Mouse (Mus musculus) v-Abl transformed pro-B cells (cell line): ENCODE data around the gene Mxd4.

ENCODE experiments used
- in situ Hi-C, 2 experiments: fragments of 400-800 bp; cut with MboI; formaldehyde crosslinking; loops; one replicate each; pipeline ENCODE4 v1.15.1; 2025; ENCODE audit not compliant: unreplicated experiment in 2 of 2

The Mxd4 gene

DNA sequence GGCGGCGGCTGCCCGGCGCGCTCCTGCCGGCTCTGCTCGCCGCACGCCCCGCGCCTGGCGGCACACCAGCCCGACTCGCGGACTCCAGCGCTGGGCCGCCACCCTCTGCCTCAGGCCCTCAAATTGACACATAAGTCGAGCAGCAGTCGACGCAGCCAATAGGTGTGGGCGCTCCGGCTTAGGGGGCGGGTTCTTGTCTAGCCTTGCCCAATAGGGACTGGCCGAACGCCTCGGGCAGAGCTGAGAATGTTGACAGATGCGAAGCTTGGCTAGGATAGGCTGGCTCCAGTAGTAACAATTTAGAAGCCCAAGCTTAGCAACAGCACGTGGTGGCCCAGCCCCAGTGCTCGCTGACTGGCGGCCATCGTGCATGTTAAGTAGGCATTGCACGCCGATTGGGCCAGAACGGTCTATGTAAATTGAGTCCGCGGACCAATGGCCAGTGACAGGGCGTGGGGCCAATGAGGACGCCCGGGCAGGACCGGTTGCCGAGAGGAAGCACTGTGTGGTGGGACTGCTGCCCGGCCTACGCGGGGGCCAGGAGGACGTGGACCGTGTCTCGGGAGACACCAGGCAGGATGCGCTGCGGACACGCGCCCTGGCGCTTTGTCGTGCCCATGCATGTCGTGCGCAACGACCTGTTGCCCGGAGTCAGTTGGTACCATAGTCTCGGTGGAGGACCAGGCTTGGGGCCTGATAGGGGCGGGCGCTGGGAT, at the start of gene Mxd4:
Gene Mxd4, minus strand, starts transcription at position 120 of the 716 bp plus-strand sequence.
- in situ Hi-C loops: loop anchor here in 1 of 2 experiments (25.0 kb wide), 1 partner anchor 1125 kb away; no protein-coding TSS in a partner anchor

DNA sequence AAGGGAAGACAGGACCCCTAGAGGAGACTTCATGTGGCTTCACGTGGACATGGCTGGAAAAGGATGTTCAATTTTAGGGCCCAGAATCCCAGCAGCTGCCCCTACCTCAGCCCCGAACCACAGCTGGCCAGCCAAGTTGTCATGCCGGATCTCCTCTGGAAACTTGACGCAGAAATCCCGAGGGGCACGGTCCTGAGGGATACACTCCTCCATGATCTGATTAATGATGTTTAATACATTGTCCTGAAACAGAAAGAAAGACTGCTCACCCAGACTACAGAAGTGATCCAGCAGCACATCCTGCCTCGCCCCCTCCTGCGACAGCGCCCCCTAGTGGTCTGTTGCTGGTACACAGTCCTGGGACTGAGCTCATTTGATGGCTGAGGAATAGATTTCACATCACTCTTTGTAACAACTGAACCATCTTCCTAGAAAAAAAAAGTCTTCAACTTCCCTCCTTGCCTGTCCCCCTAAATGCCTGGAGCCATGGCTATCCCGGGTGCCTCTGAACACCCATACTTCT, 48.4 kb upstream of the Mxd4 start:
- in situ Hi-C loops: no loop called here

DNA sequence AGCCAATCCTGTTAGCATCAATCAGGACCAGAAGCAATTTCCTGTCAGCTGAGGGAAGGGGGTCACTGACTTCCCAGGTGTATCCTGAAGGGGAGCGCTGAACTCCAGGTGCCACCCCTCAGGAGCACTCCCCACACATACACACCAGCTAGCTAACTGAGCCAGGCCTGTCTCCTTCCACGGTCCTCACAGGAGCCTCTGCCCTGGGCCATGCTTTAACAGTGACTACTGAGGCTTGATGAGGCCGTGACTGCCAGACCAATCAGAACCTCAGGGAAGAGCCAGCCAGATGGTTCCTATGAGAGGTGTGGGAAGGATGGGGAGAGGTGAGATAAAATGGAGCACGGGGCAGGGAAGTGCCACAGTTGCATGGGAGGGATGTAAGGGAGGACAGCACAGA, 47.5 kb upstream of the Mxd4 start:
- in situ Hi-C loops: no loop called here

DNA sequence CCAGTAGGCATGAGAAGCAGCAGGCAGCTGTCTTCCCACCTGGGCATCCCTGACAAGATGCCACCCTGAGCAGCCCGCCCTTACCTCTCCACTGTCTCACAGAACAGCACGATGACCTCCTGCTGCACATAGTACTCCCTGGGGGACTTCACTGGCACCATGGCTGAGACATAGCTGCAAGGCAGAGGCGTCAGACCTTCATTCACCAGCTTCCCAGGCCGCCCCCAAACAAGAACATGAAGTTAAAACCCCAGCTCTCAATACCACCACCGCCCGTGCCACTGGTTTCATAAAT, 45.6 kb upstream of the Mxd4 start:
- in situ Hi-C loops: no loop called here

DNA sequence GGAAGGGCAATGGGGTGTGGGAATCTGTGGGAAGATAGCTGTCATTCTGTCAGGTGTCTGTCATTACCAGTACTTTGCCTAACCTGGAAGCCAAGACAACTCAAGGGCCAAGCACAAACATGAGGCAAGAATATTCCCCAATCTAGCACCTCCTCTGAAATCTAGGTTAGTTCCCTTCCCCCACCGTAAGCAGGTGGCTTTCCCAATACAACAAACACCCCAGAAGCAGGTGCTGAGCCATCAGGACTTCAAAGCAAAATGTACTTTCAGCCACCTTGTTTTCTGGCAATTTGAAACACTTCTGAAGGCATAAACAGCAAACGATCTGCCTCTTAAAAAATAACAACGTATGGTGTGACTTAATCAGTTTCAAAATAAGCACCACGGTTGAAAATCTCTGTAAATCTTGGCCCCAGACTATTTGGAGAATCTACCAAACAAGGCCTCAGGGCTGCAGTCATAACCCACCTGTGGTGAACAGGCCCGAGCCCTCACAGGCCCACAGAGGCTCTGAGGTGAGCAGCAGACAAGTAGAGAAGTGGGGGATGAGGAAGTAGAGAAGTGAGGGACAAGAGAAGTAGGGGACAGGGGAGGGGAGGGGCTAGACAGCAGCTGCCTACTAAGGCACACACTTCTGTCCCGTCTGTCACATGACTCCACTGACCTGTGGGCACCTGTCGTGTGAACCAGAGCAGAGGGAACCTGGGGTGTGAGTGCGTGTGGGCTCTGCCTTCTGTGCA, 45.1 kb upstream of the Mxd4 start:
- in situ Hi-C loops: no loop called here

DNA sequence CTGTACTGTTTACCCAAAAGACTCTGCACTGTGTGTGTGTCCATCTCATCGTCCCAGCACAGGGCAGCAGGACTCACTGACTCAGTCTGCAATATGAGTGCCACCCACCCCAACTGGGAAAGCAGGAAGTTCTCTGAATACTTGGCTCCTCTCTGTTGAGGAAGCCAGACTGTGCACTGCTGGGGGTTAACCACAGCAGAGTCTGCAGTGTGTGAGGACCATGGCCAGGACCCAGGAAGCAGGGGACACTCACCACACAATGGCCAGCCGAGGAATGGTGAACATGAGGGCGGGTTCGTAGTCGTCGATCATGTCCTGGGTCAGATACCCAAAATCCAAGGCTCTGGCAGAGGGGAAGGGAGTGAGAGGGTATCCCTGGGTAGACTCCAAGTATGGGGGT, 44.4 kb upstream of the Mxd4 start:
- in situ Hi-C loops: no loop called here

DNA sequence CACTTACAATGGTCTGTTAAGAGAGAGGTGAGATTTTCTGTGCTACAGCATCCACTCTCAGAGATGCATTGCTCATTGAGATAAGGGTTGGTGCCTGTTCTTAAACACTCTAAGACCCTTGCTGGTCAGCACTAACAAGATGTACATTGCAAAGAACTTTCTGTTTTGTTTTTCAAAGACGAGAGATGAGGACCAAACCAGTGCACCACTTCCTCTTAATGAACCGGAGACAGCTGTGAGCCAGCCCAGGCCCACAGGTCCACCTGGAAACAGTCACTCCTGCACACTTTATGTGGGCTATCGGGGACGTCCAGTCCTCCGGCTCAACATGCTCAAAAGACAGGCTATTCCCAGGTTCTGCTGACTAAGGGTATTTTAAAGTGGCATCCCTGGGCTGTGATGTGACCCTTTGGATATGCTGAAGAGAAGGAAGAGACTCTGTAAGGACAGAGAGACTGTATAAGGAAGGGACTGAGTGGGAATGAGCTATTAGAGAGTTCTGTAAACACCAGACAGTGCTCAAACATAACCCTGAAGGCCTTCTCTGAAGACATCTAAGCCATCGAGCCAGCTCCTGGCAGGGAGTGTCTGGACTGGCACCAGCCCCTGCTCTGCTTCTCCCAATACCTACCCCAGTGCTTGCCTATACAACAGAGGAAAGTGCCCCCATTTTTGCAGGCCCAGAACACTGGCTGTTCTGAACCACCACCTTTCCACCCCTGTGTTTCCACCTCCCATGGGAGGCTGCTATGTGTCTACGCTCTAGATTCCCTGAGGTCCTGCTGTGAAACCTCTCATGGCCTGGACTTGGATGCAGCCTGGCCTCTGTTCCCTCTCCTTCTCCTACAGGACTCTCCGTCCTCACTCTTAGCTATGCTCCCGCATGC, 43.3 kb upstream of the Mxd4 start:
- in situ Hi-C loops: no loop called here

DNA sequence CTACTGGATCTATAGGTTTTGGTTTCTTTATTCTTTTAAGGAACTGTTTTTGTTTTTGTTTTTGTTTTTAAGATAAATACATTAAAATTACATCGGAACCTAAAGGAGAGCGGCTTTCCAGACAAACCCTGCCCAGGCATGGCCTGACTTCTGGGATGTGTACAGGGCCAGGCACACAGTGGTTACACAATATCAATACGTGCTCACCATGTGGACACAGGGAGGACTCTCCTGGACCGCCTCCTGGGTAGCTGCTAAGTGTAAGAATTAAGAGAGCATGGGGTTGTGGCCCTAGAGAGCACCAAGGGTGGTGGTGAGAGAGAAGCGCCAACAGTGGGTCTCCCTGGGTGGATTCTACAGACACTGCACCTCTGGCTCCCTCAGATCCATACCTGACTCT, 42.0 kb upstream of the Mxd4 start:
- in situ Hi-C loops: no loop called here

DNA sequence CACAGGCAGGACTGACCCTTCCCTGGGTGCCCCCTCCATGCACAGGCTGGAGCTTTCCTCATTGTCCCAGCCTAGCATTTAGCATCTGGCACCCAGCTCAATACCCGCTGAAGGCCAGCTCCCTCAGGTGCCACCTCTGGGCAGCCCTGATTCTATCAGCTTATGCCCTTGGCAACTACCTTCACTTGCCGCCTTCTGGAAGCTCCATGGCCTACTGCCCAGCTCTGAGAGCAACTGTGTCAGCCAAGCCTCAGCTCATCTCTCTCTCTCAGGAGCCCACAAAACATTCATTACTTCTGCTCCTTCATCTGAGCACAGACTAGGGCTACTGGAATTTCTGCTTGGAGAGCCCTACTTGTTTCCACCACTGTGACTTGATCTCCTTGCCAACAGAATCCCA, 38.0 kb upstream of the Mxd4 start:
- in situ Hi-C loops: no loop called here

DNA sequence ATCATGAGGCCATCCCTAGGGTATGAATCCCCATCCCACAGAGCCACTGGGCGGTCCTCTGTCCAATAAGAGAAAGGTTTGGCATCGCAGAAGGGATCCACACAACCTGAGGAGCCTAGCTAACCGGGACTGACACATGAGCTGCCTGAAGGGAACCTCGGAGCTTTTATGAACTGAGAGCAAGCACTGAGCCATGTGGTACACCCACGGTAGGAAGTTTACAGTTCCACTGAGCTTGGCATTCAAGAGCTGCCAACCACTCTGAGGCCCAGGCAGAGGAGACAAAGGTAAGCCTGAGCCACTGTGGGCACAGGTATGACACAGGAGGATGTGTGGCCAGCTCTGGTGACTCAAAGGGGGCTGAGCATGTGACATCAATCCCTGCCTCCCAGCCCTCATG, 37.0 kb upstream of the Mxd4 start:
- in situ Hi-C loops: no loop called here

DNA sequence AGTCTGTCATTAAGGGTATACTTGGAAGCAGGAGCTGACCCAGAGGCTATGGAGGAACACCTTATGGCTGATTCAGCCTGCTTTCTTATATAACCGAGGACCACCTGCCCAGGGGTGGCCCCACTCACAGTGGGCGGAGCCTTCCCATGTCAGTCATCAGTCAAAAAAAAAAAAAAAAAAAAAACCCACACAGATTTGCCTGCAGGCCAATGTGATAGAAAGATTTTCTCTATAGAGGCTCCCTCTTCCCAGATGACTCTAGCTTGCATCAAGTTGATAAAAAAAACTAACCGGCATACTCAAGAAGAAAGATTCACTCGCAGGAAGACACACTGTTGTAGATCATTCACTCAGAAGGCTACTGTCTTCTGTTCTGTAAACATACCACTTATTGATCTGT, 32.5 kb upstream of the Mxd4 start:
- in situ Hi-C loops: no loop called here

DNA sequence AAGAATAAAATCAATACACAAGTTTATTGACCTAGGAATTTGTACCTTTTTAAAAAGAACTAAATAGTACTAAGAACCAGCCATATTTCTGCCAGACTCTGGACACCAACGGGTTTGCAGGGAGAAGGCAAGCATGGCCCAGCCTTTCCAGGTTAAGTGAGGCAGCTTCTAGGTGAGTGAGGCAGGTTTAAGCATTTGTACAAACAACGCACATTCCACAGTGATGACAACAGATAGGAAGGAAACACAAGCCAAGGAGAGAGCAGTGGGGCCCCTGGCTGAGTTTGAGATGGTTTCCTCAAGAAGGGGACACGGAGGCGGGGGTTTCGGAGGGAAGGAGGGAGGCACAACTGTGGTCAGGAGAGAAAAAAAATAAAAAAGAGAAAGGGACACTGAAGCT, 31.2 kb upstream of the Mxd4 start:
- in situ Hi-C loops: no loop called here

DNA sequence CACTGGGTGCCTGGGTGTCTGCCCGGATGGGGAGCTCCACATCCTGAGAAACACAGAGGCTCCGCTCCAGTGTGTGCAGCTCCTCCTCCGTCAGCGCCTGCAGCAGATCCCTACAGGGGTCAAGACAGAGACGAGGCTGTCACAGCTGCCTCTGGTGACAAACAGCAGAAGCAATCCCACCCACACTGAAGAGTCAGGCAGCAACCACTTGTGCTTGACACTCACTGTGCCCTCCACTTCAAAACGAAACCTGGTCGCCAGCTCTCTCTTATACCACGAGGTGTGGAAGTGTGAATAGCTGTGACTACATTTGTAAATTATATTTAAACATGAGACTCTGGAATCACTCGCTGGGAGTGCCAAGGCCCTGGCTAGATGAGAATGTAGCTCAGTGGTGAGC, 30.2 kb upstream of the Mxd4 start:
- in situ Hi-C loops: no loop called here

DNA sequence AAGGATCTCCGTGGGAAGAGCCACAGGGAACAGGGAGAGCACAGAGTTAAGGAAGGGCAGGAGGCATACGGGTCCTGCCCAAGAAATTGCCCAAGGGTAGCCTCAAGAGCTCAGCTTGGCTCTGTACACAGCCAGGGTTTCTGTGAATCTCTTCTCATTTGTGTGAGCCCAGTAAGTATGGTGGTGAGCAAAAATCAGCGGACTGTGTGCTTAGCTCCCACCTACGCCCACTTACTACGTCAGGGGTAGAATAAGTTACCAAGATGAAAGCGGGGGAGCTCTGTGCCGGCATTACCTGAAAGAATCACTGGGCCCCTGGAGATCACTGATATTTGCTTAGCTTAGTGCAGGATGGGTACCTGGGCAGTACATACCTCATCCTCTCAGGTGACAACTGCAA, 28.5 kb upstream of the Mxd4 start:
- in situ Hi-C loops: no loop called here

DNA sequence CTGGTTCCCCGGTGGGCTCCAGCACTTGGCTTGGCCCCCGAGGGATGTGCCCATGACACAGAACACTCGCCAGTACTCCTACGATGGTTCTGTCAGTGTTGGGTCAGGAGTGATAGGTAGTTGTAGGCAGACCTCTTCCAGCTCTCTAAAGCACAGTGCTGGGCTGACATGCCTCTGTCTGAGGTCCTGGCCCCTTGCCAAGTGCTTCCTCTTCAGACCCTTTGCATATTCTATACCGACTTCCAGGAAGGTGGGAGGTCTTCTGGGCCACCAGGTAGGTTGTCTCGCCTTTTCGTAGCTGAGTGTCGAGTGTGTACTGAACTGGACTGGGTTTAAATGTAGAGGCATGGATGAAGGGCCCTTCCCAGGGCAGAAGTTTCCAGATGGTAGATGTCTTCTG, 26.1 kb upstream of the Mxd4 start:
- in situ Hi-C loops: no loop called here

DNA sequence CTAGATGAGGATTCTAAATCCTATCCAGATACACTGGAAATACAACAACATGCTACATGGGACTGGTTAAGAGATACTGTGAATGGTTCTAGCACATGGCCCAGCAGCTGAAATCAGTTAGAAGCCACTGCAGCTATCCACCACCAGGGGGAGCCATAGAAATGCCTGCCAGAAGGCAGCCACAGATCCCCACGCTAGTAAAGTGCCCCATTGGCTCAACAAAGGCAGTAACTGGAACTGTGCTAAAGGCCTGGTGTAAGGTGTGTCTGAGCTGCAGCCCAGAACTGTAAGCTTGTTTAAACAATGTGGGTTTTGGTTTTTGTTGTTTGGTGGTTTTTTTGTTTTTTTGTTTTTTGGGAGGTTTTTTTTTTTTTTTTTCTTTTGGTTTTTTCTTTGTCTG, 22.8 kb upstream of the Mxd4 start:
- in situ Hi-C loops: no loop called here

DNA sequence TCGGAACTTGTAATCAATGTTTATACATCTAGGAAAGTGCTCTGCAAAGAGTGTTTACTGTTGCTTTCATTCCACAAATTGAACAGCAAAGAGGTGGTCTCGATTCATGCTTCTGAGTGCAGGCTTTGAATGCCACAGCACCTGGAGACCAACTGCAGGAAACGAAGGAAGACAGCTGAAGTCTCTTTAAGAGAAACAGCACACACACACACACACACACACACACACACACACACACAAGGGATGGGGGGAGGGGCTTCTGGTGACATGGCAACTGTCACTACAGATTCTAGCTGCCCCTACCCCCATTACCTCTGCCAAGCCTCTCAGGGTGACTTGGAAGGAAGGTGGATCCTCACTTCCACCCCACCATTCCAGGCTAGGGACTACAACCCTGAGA, 20.0 kb upstream of the Mxd4 start:
- in situ Hi-C loops: loop anchor here (5.0 kb wide), 1 partner anchor 45 kb away; no protein-coding TSS in a partner anchor

DNA sequence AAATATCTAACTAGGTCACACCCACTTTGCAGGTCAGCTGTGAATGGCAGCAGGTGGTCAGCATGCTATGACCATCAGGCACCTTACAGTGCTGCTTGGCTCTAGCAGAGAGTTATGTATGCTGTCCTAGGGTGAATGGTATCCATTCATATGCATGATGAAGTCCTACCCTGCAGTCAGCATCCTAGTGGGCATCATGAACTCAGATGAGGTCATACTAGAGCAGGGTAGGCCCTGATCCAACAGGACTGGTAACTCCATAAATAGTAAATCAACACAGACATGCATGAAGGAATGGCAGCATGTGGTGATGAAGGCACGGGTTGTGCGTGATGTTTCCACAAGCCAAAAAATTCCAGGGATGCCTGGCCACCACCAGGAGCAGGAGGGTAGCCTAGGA, 18.3 kb upstream of the Mxd4 start:
- in situ Hi-C loops: loop anchor here (5.0 kb wide), 1 partner anchor 47 kb away; no protein-coding TSS in a partner anchor

DNA sequence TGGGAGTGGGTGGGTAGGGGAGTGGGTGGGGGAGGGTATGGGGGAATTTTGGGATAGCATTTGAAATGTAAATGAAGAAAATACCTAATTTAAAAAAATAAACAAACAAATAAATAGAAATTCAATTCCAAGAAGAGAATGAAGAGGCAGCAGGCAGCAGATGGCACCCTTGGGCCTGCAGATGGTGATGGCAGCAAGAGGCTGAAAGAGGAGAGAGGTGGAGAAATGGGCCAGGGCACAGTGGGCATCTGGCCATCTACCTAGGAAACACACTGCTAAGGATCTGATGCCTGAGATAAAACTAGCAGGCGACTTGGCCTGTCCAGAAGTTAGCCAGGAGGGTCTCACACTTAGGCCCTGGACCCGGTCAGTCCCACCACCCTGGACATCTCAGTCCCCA, 17.4 kb upstream of the Mxd4 start:
- in situ Hi-C loops: loop anchor here (5.0 kb wide), 1 partner anchor 47 kb away; no protein-coding TSS in a partner anchor

DNA sequence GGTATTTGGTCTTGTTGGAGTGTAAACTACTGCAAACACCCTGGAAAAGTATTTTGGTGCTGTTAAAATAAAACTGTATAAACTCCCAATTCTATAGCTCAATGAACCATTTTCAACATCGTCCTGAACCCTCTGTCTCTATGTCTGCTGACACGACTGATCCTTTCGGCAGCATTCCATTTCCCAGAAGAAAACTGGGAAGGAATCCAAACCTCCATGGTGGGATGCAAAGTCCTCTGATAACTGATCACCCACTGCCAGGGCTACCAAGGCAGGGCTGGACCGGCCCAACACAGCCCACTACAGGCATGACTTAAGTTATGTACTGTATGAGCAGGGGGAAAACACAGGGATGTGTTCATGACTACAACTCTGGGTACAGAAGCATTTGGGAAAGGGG, 14.5 kb upstream of the Mxd4 start:
- in situ Hi-C loops: no loop called here

DNA sequence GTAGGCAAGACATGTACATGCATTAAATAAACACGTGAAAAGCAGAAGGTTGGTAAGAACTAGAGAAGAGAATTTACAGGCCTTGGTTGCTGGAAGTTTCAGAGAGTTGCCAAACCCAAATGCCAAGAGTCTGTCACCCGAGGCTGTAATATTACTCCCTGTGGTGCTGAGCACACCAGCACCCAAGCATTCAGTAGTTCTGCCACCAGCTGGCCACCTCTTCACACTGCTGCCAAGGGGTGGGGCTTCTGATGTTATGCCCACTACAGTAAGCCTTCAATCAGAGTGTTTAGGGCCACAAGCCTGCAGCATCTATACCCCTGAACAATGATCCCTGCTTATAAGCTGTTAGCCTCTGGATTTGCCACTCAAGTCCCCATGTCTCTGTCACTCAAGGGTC, 13.9 kb upstream of the Mxd4 start:
- in situ Hi-C loops: no loop called here
